Mouse (Mus musculus) megakaryocyte, embryonic 14.5 days (primary cell): Measurements from ENCODE around the gene Pipox. TPM values are rescaled to one million over a fixed set of nuclear protein-coding genes. Genes with fewer than 3 reads are reported as not detected.

ENCODE experiments used
- H3K27me3 ChIP-seq: replicated peaks from 2 replicates; pipeline ENCODE3; 2012; ENCODE audit warnings: inconsistent platforms
- H3K36me3 ChIP-seq: replicated peaks from 2 replicates; pipeline ENCODE3; 2012; ENCODE audit warnings: low read length, inconsistent platforms, mixed read lengths
- H3K4me1 ChIP-seq: 2 replicates; pipeline ENCODE4 v1.6.1; 2012; ENCODE audit warnings: inconsistent platforms
- H3K4me3 ChIP-seq: replicated peaks from 2 replicates; pipeline ENCODE3; 2012; ENCODE audit warnings: moderate library complexity, mild to moderate bottlenecking, inconsistent platforms
- H3K9me3 ChIP-seq: 2 replicates; pipeline ENCODE4 v1.6.1; 2012; ENCODE audit warnings: inconsistent platforms
- FLI1 ChIP-seq: IDR thresholded peaks from 2 replicates; pipeline ENCODE4 v1.6.1; 2012; ENCODE audit warnings: low read length, inconsistent platforms, mixed read lengths
- GATA1 ChIP-seq: IDR thresholded peaks from 3 replicates; pipeline ENCODE4 v1.6.1; 2012; ENCODE audit warnings: mixed read lengths, low read length, inconsistent platforms, borderline replicate concordance
- polyA plus RNA-seq: library from polyadenylated mRNA; stranded (reverse); fragments of >175 nt; gene quantifications from 2 replicates; pipeline ENCODE4 v1.2.3, GENCODE M21; 2012; ENCODE audit warnings: low replicate concordance; ENCODE audit not compliant: insufficient read depth

Gene Pipox
- polyA plus RNA-seq, 1 experiment = not detected

GRCm38 (mm10) chr11:77840523-77841245, 53.2 kb downstream of the Pipox start:
- Histone ChIP-seq H3K4me3 (no peak overlapping the region), H3K27me3 (no peaks in the 10 kb centered on the region), H3K4me1 (no peaks in the 10 kb centered on the region), H3K36me3 (peaks cover 98% of the 10 kb centered on the region), H3K9me3 (no peaks in the 10 kb centered on the region)
- TF ChIP-seq GATA1 = no peak
- TF ChIP-seq FLI1 = no peak

GRCm38 (mm10) chr11:77837856-77838255, 56.0 kb downstream of the Pipox start:
- peaks cover 98% of the 10 kb centered on the region for H3K36me3 ChIP-seq
- H3K4me3 ChIP-seq = no peak overlapping the region
- no peaks in the 10 kb centered on the region for H3K4me1 ChIP-seq
- H3K27me3 ChIP-seq = no peaks in the 10 kb centered on the region
- TF ChIP-seq FLI1 (no peak), GATA1 (no peak)
- H3K9me3 ChIP-seq = no peaks in the 10 kb centered on the region

- H3K9me3 ChIP-seq = no peaks in the 10 kb centered on the region
- no peaks in the 10 kb centered on the region for H3K27me3 ChIP-seq
- TF ChIP-seq FLI1 (no peak), GATA1 (no peak)
- H3K4me3 ChIP-seq = no peak overlapping the region
- H3K4me1 ChIP-seq = no peaks in the 10 kb centered on the region
- peaks cover 98% of the 10 kb centered on the region for H3K36me3 ChIP-seq
These were observed 57.1 kb downstream of the Pipox start for GRCm38 (mm10) chr11:77836751-77837150.

- H3K4me1 ChIP-seq = no peaks in the 10 kb centered on the region
- peaks cover 98% of the 10 kb centered on the region for H3K36me3 ChIP-seq
- no peak overlapping the region for H3K4me3 ChIP-seq
- no peaks in the 10 kb centered on the region for H3K9me3 ChIP-seq
- TF ChIP-seq FLI1 (no peak), GATA1 (no peak)
- no peaks in the 10 kb centered on the region for H3K27me3 ChIP-seq
These were observed 57.6 kb downstream of the Pipox start for GRCm38 (mm10) chr11:77836290-77836689.

GRCm38 (mm10) chr11:77835109-77835508, 58.8 kb downstream of the Pipox start:
- Histone ChIP-seq H3K9me3 (no peaks in the 10 kb centered on the region), H3K27me3 (no peaks in the 10 kb centered on the region), H3K4me3 (no peak overlapping the region), H3K4me1 (no peaks in the 10 kb centered on the region), H3K36me3 (peaks cover 98% of the 10 kb centered on the region)
- TF ChIP-seq GATA1 = no peak
- no peak for TF ChIP-seq FLI1

- Histone ChIP-seq H3K4me1 (peaks cover 7% of the 10 kb centered on the region; the same call in 1 of the 2 replicates), H3K4me3 (no peak overlapping the region), H3K36me3 (peaks cover 98% of the 10 kb centered on the region), H3K9me3 (no peaks in the 10 kb centered on the region), H3K27me3 (no peaks in the 10 kb centered on the region)
- no peak for TF ChIP-seq GATA1
- TF ChIP-seq FLI1 = no peak
These were observed 61.4 kb downstream of the Pipox start for GRCm38 (mm10) chr11:77832541-77832940.

- H3K4me3 ChIP-seq = no peak overlapping the region
These were observed 63.0 kb downstream of the Pipox start for GRCm38 (mm10) chr11:77830875-77831274.

More at GRCm38 (mm10) chr11:77830875-77831274, 63.0 kb downstream of the Pipox start:
- Histone ChIP-seq H3K4me1 (peaks cover 11% of the 10 kb centered on the region), H3K9me3 (no peaks in the 10 kb centered on the region), H3K27me3 (no peaks in the 10 kb centered on the region), H3K36me3 (peaks cover 98% of the 10 kb centered on the region)
- TF ChIP-seq GATA1 (no peak), FLI1 (no peak)

Other genes starting within 250 kb of the Pipox start
- 8.0 and 25.8 TPM in 2 replicates for gene Nufip2, start 207.9 kb downstream of the Pipox start, polyA plus RNA-seq
- not detected in 2 replicates for gene Cryba1, start 168.8 kb downstream of the Pipox start, polyA plus RNA-seq
- 6.7 and 20.0 TPM in 2 replicates for gene Myo18a, start 130.8 kb downstream of the Pipox start, polyA plus RNA-seq
- gene Gm10277, start 106.3 kb downstream of the Pipox start, polyA plus RNA-seq = not detected in 2 replicates
- not detected in 2 replicates for gene Sez6, start 36.7 kb upstream of the Pipox start, polyA plus RNA-seq
- gene Phf12, start 88.7 kb upstream of the Pipox start, polyA plus RNA-seq = 75.4 and 178 TPM in 2 replicates
- 5.9 and 7.0 TPM in 2 replicates for gene Dhrs13, start 138.2 kb upstream of the Pipox start, polyA plus RNA-seq
- 2.2 and 9.5 TPM in 2 replicates for gene Flot2, start 143.8 kb upstream of the Pipox start, polyA plus RNA-seq
- 1.6 TPM in 1 of 2 replicates, not detected in the other for gene Eral1, start 186.3 kb upstream of the Pipox start, polyA plus RNA-seq
- 32.0 and 49.0 TPM in 2 replicates for gene Fam222b, start 200.6 kb upstream of the Pipox start, polyA plus RNA-seq